Mouse (Mus musculus): ENCODE results near the gene Gm2897.
"Not testable (repeated sequence)": the region's sequence is repeated elsewhere in the genome, so short reads cannot be mapped to it uniquely, and the experiment has no call there.

Gene Gm2897

DNA sequence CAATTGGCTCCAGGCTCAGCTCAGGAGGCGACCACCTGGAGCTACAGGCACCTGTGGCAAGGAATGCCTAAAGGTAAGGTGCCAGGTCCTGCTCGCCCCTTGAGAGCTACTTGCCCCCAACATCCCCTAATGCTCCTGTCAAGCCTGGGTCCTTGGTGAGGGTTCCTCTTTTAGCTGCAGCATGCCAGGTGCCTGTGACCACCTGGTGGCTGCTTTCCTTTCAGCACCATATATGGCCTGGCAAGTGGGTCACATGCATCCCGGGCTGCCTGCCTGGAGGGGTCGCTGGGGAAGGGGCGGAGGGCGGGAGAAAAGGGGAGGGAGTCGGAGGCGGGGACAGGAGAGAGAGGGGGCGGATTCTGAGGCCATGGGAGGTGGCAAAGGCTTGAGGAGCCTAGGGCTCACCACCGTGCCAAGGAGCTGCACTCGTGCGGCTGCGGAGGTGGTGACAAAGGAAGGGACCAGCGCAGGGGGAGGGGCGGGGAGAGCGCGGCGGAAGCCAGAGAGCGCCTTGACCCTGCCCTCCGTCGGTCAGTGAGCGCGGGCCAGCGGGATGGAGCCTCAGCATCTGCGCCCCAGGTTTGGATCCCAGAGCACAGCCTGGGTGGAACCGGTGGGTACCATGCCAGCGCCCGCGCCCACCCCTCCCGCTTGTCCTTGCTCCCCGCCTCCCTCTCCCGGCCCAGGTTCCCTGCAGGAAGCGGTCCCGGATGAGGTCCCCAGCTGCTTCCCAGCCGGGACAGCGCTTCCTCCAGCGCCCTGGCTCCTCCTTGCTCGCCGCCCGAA, at the start of gene Gm2897:
Gm2897 (plus strand) TSS at position 559 of the 786 bp plus-strand sequence.
- DNase-seq (ENCODE audit: low read depth, low spot score), result not testable (repeated sequence)

DNA sequence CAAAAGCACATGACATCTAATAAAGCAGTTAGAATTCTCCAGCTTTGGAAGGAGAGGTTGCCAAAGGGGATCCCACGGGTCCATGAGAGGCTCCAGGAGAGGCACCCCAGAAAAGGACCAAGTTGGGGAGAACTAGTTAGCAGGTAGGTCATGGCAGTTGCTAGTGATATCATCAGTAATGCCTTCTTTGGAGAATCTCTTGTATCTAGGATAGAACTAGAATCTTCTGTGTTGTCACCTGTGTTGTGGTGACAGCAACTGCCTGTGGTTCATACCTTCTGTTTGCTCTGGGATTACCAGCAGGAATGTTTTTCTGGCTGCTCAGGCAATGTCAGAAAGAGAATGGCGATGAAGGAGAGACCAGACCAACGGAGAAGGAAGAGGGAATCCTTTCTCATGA, 19.4 kb upstream of the Gm2897 start, which contains the start of gene Gm2888:
Gm2888 (plus strand) TSS at position 301 of the 400 bp plus-strand sequence.
- not testable (repeated sequence) for DNase-seq (ENCODE audit: low read depth, low spot score)

DNA sequence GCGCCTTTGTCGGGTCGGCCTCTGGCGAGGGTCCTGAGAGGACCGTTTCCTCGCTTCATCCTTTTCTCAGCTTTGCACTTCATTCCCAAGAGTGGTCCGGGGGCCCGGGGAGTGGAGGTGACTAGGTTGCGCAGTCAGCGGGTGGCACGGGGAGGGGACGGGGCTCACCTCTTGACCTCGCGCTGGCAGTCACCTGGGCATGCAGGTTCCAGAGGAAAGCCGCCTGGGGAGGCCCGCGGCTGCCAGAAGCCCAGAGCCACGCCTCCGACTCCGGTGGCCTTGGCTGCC, 372 bp downstream of the Gm2897 start:
- DNase-seq (ENCODE audit: low read depth, low spot score), result not testable (repeated sequence)

DNA sequence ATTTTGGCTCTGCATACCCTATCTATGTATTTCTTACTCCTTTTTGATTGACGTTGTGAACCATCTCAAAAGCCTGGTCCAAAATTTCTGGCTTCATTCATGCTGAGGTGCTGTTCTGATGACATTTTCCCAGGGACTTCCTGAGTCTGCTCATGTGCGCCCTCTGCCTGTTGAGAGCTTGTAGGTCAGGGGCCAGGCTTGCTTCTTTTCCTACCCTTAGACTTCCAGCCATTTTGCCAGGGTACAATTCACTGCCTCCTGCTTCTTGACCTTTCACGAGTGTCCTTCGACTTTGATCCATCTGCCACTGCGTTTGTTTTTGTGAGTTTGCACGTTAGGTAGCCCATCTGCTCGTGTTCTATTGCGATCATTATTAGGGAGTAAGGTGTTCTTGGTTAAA, 1.0 kb downstream of the Gm2897 start:
- DNase-seq (ENCODE audit: low read depth, low spot score), result not testable (repeated sequence)

DNA sequence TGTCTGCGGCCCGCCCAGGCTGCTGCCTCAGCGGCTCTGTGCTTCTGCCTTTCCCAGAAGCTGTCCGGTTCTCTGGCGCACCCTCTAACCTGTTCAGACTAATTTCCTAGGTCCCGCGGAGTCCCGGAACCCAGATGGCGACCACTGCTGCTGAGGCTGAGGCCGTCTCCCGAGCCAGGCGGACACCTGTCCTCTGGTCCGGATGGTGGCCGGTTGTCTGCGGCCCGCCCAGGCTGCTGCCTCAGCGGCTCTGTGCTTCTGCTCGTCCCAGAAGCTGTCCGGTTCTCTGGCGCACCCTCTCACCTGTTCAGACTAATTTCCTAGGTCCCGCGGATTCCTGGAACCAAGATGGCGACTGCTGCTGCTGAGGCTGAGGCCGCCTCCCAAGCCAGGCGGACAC, 67.0 kb downstream of the Gm2897 start:
- DNase-seq (ENCODE audit: low read depth, low spot score), result not testable (repeated sequence)
